Mouse (Mus musculus): ENCODE measurements around the gene Eya2.

DNA sequence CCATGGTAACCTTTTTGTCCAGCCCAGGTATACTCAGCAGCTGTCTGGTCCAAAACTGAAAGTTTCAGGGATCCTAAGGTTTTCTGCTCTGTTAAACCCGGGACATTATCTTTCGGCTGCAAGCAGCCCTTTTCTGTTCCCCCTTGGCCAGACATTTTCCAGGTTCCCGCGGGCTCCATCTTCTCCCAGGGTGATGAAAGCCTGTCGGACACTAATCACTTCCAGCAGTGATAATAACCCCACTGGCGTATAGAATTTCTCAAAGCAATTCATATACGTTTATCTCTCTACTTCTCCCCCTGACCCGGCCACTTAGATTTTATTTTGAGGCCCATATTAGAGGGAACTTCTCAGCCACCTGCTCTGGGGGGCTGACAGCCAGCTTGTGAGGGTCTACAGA lies 48.5 kb upstream of the Eya2 start:
- no peak for TF ChIP-seq CTCF (IDR thresholded peaks at IDR 0.05; ENCODE audit: extremely low read depth, insufficient read depth, insufficient read length, insufficient replicate concordance)
- no peak for TF ChIP-seq POLR2A (IDR thresholded peaks at IDR 0.05; ENCODE audit: low read depth, low read length)
